ENCODE assay signal across 13 mouse cellular contexts in the genomic region with DNA sequence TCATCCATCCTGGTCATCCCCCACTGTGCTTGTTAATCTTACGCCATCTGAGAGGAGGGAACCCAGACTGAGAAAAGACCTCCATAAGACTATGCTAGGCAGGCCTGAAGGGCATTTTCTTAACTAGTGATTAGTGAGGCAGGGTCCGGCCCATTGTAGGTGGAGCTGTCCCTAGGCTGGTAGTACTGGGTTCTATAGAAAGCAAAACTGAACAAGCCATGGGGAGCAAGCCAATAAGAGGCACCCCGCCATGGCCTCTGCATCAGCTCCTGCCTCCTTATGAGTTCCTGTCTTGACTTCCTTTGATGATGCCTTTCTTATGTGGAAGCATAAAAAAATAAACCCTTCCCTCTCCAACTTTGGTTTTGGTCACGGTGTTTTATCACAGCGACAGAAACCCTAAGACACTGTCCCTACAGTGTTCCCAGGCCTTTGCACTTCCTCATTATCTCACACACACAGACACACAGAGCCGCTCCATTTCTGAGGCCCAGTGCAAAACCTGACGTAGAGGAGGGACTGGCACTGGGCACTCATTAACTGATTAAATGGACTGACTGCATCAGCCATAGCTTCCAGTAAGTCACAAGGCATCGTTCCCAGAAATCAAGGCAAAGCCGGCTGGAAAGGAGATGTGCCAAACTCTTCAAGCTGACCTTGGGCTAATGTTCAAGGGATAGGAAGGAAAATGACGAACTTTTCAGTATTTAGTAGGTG. TPM values are rescaled to one million over a fixed set of nuclear protein-coding genes. Genes with fewer than 3 reads are reported as not detected.
DNase-seq lines count a peak whose midpoint lies in the region; ATAC-seq and TF ChIP-seq lines count a peak whose summit lies in the region.
"Had no signal": no experiment of that assay in that cellular context is flagged by ENCODE, and none has a peak within 500 bp of the region (broad histone marks: within the 10 kb centered on the region; RNA-seq: fewer than 3 reads in every experiment).

No protein-coding gene starts in this region.

- ATAC-seq in kidney, embryonic 15.5 days (replicated peaks; ENCODE audit: low FRiP score) = 0 out of 2 replicates have a peak, but pooled peaks have one; percentile 50
- peak; percentile 54 for ATAC-seq in monocyte, adult 5-6 weeks (replicated peaks; ENCODE audit: insufficient number of reproducible peaks, low FRiP score, low TSS enrichment, poor library complexity, severe bottlenecking)
- no peak for ATAC-seq in inflammation-experienced regulatory T-cells, adult 6 months
- no peak for ATAC-seq in lung, postnatal 0 days

- TF ChIP-seq CTCF in lung, postnatal 0 days (IDR thresholded peaks at IDR 0.05) = no peak

- H3K9ac ChIP-seq in kidney, embryonic 15.5 days = no peak overlapping the region
- H3K9ac ChIP-seq in lung, postnatal 0 days (replicated peaks; ENCODE audit: low read depth) = no peak overlapping the region
- H3K9ac ChIP-seq: embryonic facial prominence, embryonic 12.5 days had no signal

- H3K4me1 ChIP-seq in kidney, embryonic 15.5 days = peaks cover 30% of the 10 kb centered on the region
- peaks cover 1% of the 10 kb centered on the region; the same call in 1 of the 2 replicates for H3K4me1 ChIP-seq in lung, postnatal 0 days (ENCODE audit: insufficient read depth, low read depth, low read length)

- no peaks in the 10 kb centered on the region for H3K9me3 ChIP-seq in kidney, embryonic 15.5 days (replicated peaks)
- no peaks in the 10 kb centered on the region for H3K9me3 ChIP-seq in lung, postnatal 0 days (ENCODE audit: low read length)
- H3K9me3 ChIP-seq: embryonic facial prominence, embryonic 12.5 days had no signal

- no peak overlapping the region for H3K27ac ChIP-seq in kidney, embryonic 15.5 days
- no peak overlapping the region for H3K27ac ChIP-seq in lung, postnatal 0 days (ENCODE audit: low read length)
- H3K27ac ChIP-seq: embryonic facial prominence, embryonic 12.5 days had no signal

- no peak overlapping the region for H3K4me2 ChIP-seq in kidney, embryonic 15.5 days
- no peak overlapping the region for H3K4me2 ChIP-seq in lung, postnatal 0 days (replicated peaks; ENCODE audit: low read depth, low read length)
- H3K4me2 ChIP-seq: embryonic facial prominence, embryonic 12.5 days had no signal

- peak; percentile 56 to 60 for DNase-seq in adrenal gland, postnatal 36 days
- no peak for DNase-seq in adrenal gland, adult 18-20 months (ENCODE audit: low spot score in 2 of 2)
- DNase-seq in kidney, postnatal 10 days = no peak
- peak; percentile 60 to 75 for DNase-seq in kidney, postnatal 36 days
- no peak for DNase-seq in lung, postnatal 0 days (ENCODE audit: low spot score)
- DNase-seq: heart, postnatal 14 days; lung, postnatal 10 days had no signal

- 83% methylated on average over 10 of the region's 10 CpGs for WGBS in kidney, embryonic 15.5 days
- WGBS in lung, postnatal 0 days = 78% methylated on average over 10 of the region's 10 CpGs

- no peak for TF ChIP-seq EP300 in lung, postnatal 0 days (IDR thresholded peaks at IDR 0.05)

- H3K36me3 ChIP-seq in kidney, embryonic 15.5 days = peaks cover 2% of the 10 kb centered on the region; the same call in 1 of the 2 replicates
- no peaks in the 10 kb centered on the region for H3K36me3 ChIP-seq in lung, postnatal 0 days (ENCODE audit: insufficient read depth, low read length)
- H3K36me3 ChIP-seq: embryonic facial prominence, embryonic 12.5 days had no signal

- no peaks in the 10 kb centered on the region for H3K27me3 ChIP-seq in kidney, embryonic 15.5 days
- no peaks in the 10 kb centered on the region for H3K27me3 ChIP-seq in lung, postnatal 0 days (replicated peaks; ENCODE audit: insufficient read depth, low read length)
- H3K27me3 ChIP-seq: embryonic facial prominence, embryonic 12.5 days had no signal

- no peak overlapping the region for H3K4me3 ChIP-seq in kidney, embryonic 15.5 days (replicated peaks)
- H3K4me3 ChIP-seq in lung, postnatal 0 days (ENCODE audit: low read depth, low read length) = no peak overlapping the region
- H3K4me3 ChIP-seq: embryonic facial prominence, embryonic 12.5 days had no signal

RNA-seq across cellular contexts. Expression of a gene that starts 29.5 kb away (rescaled TPM):
- total RNA-seq in adrenal gland, postnatal 36 days (2021) = 100 to 1,000 TPM; 205 to 213 TPM
- total RNA-seq in adrenal gland, adult 18-20 months (2021) = 100 to 1,000 TPM; 198 to 219 TPM
- 44.7 and 49.3 TPM in 2 replicates for polyA plus RNA-seq in kidney, embryonic 15.5 days (2015; fragmentation: Nextera tagmentation; extraction: Ambion mirVana)
- total RNA-seq in monocyte, adult 5-6 weeks (2017) = 205 to 262 TPM (median 212 TPM) in 3 replicates
- polyA plus RNA-seq in inflammation-experienced regulatory T-cells, adult 6 months (2017; shearing (Covaris generic)) = 10 to 100 TPM in 1 of 3 experiments, 1 to 10 TPM in 2; 9.0 to 11.8 (median 9.8) TPM
- 62.4 and 65.0 TPM in 2 replicates for polyA plus RNA-seq in lung, postnatal 0 days (2015; fragmentation: Nextera tagmentation; extraction: Ambion mirVana)

RNA-seq across cellular contexts. Expression of a gene that starts 48.5 kb away (rescaled TPM):
- not detected for total RNA-seq in adrenal gland, postnatal 36 days (2021)
- total RNA-seq in adrenal gland, adult 18-20 months (2021) = not detected
- not detected in 2 replicates for polyA plus RNA-seq in kidney, embryonic 15.5 days (2015; fragmentation: Nextera tagmentation; extraction: Ambion mirVana)
- 0.49 to 1.5 TPM in 2 of 3 replicates, not detected in the other for total RNA-seq in monocyte, adult 5-6 weeks (2017)
- 10 to 100 TPM in 1 of 3 experiments, 1 to 10 TPM in 2; 7.5 to 13.6 (median 8.0) TPM for polyA plus RNA-seq in inflammation-experienced regulatory T-cells, adult 6 months (2017; shearing (Covaris generic))
- not detected in 2 replicates for polyA plus RNA-seq in lung, postnatal 0 days (2015; fragmentation: Nextera tagmentation; extraction: Ambion mirVana)
- total RNA-seq: heart, postnatal 14 days; left cerebral cortex, postnatal 10 days had no signal
- polyA plus RNA-seq: embryonic facial prominence, embryonic 12.5 days; frontal cortex, adult 2 months had no signal

Comparison
In these comparisons a context has a peak if more than half of its experiments do, and no peak if none do; other contexts are left out.
1. DNase-seq: peak in adrenal gland, postnatal 36 days (2 of 2) and kidney, postnatal 36 days (2 of 2); none in adrenal gland, adult 18-20 months (0 of 2), kidney, postnatal 10 days (single experiment) and lung, postnatal 0 days (single experiment).
2. ATAC-seq: peak in kidney, embryonic 15.5 days (single experiment) and monocyte, adult 5-6 weeks (single experiment); none in inflammation-experienced regulatory T-cells, adult 6 months (single experiment) and lung, postnatal 0 days (single experiment).